Mouse (Mus musculus) intestine, postnatal 0 days (tissue): ENCODE data around the gene Mamdc4. TPM values are rescaled to one million over a fixed set of nuclear protein-coding genes. Genes with fewer than 3 reads are reported as not detected.

Experiments used
- ATAC-seq: fragments of 200-750 bp; cut with Nextera tagmentation; 2 replicates; pipeline ENCODE4 v1.8.0; 2017; ENCODE audit warnings: mild to moderate bottlenecking, moderate TSS enrichment, moderate library complexity
- H3K27ac ChIP-seq: fragments of 300-500 bp; sonication (generic); 2 replicates; pipeline ENCODE4 v1.5.1; 2014; ENCODE audit warnings: mild to moderate bottlenecking, low read depth, low read length, moderate library complexity
- H3K27me3 ChIP-seq: fragments of 300-500 bp; sonication (generic); replicated peaks from 2 replicates; pipeline ENCODE4 v1.6.1; 2014; ENCODE audit warnings: low read length, mixed read lengths; ENCODE audit not compliant: control insufficient read depth, insufficient read depth
- H3K36me3 ChIP-seq: fragments of 300-500 bp; sonication (generic); 2 replicates; pipeline ENCODE4 v1.6.1; 2014; ENCODE audit warnings: mild to moderate bottlenecking, moderate library complexity; ENCODE audit not compliant: control insufficient read depth, insufficient read depth
- H3K4me1 ChIP-seq: fragments of 300-500 bp; sonication (generic); replicated peaks from 2 replicates; pipeline ENCODE4 v1.6.1; 2014; ENCODE audit warnings: antibody characterized with exemption, low read length, mixed read lengths; ENCODE audit not compliant: control insufficient read depth, insufficient read depth
- H3K4me2 ChIP-seq: fragments of 300-500 bp; sonication (generic); replicated peaks from 2 replicates; pipeline ENCODE4 v1.6.1; 2014; ENCODE audit warnings: low read depth, mild to moderate bottlenecking, moderate library complexity
- H3K4me3 ChIP-seq: fragments of 300-500 bp; sonication (generic); 2 replicates; pipeline ENCODE4 v1.5.1; 2014; ENCODE audit warnings: low read depth, low read length
- H3K9ac ChIP-seq: fragments of 300-500 bp; sonication (generic); 2 replicates; pipeline ENCODE4 v1.6.1; 2014; ENCODE audit warnings: mild to moderate bottlenecking, low read depth, low read length
- H3K9me3 ChIP-seq: fragments of 300-500 bp; sonication (generic); 2 replicates; pipeline ENCODE4 v1.6.1; 2016; ENCODE audit warnings: mixed run types; ENCODE audit not compliant: control insufficient read depth
- CTCF ChIP-seq: sonication (generic); IDR thresholded peaks from 2 replicates; pipeline ENCODE4 v1.5.1; 2016; ENCODE audit warnings: low read depth, mild to moderate bottlenecking, control low read depth, antibody characterized with exemption, moderate library complexity
- WGBS: fragments of 180-500 bp; shearing (Covaris S2); extraction: QIAGEN DNeasy Blood & Tissue Kit; methylation state at CpG from one replicate; pipeline ENCODE4 v1.1.7; 2014; 5-methylcytosine and 5-hydroxymethylcytosine counted together
- polyA plus RNA-seq: library from polyadenylated mRNA; unstranded; fragments of >200 nt; fragmentation: Nextera tagmentation; extraction: Ambion mirVana; gene quantifications from 2 replicates; pipeline ENCODE4 v1.2.1, GENCODE M21; 2015

Gene Mamdc4
- polyA plus RNA-seq, 1 experiment from 2014 or later, result 588 TPM

GRCm38 (mm10) chr2:25568473-25569019, 6.1 kb downstream of the Mamdc4 start:
- Histone ChIP-seq H3K4me1 (0 out of 2 replicates have a peak, but pooled peaks cover 3% of the 10 kb centered on the region), H3K27ac (peak overlapping the region; percentile 91), H3K4me3 (peak overlapping the region; percentile 46), H3K9me3 (no peaks in the 10 kb centered on the region), H3K27me3 (no peaks in the 10 kb centered on the region), H3K9ac (0 out of 2 replicates have a peak overlapping the region, but pooled peaks have one; percentile 51), H3K4me2 (peak overlapping the region; percentile 64), H3K36me3 (peaks cover 59% of the 10 kb centered on the region)
- TF ChIP-seq CTCF, result no peak
- ATAC-seq, result peak; percentile 23
- WGBS, result 28% methylated on average over 6 of the region's 6 CpGs

- 57% methylated on average over 6 of the region's 6 CpGs for WGBS
- Histone ChIP-seq H3K27me3 (no peaks in the 10 kb centered on the region), H3K4me1 (no peaks in the 10 kb centered on the region), H3K9ac (peak overlapping the region; percentile 4; the same call in 1 of the 2 replicates), H3K4me2 (peak overlapping the region; percentile 64), H3K36me3 (peaks cover 79% of the 10 kb centered on the region), H3K9me3 (no peaks in the 10 kb centered on the region), H3K4me3 (peak overlapping the region; percentile 46; the same call in 1 of the 2 replicates), H3K27ac (peak overlapping the region; percentile 64; the same call in 1 of the 2 replicates)
- ATAC-seq, result no peak
- TF ChIP-seq CTCF, result peak; percentile 58
Observed at GRCm38 (mm10) chr2:25566558-25566957, 8.1 kb downstream of the Mamdc4 start.

GRCm38 (mm10) chr2:25565741-25566140, 8.9 kb downstream of the Mamdc4 start:
- Histone ChIP-seq H3K4me1 (no peaks in the 10 kb centered on the region), H3K27me3 (no peaks in the 10 kb centered on the region), H3K9me3 (no peaks in the 10 kb centered on the region), H3K4me2 (peak overlapping the region; percentile 64), H3K36me3 (peaks cover 87% of the 10 kb centered on the region), H3K27ac (peak overlapping the region; percentile 50; the same call in 1 of the 2 replicates), H3K4me3 (no peak overlapping the region), H3K9ac (no peak overlapping the region)
- WGBS, result 89% methylated on average over 8 of the region's 8 CpGs
- ATAC-seq, result no peak
- no peak for TF ChIP-seq CTCF

GRCm38 (mm10) chr2:25561946-25562345, 12.7 kb downstream of the Mamdc4 start:
- Histone ChIP-seq H3K9me3 (no peaks in the 10 kb centered on the region), H3K4me2 (no peak overlapping the region), H3K27me3 (no peaks in the 10 kb centered on the region), H3K36me3 (peaks cover 62% of the 10 kb centered on the region), H3K4me3 (no peak overlapping the region), H3K9ac (no peak overlapping the region), H3K4me1 (peaks cover 2% of the 10 kb centered on the region; the same call in 1 of the 2 replicates), H3K27ac (peak overlapping the region; percentile 63)
- ATAC-seq, result no peak
- WGBS, result 62% methylated on average over 9 of the region's 9 CpGs
- no peak for TF ChIP-seq CTCF

GRCm38 (mm10) chr2:25560551-25560950, 14.1 kb downstream of the Mamdc4 start:
- 62% methylated on average over 8 of the region's 8 CpGs for WGBS

GRCm38 (mm10) chr2:25558774-25559173, 15.9 kb downstream of the Mamdc4 start:
- no peak for TF ChIP-seq CTCF
- Histone ChIP-seq H3K9ac (peak overlapping the region; percentile 87; the same call in 1 of the 2 replicates), H3K4me2 (peak overlapping the region; percentile 91), H3K4me3 (peak overlapping the region; percentile 98), H3K27me3 (no peaks in the 10 kb centered on the region), H3K9me3 (no peaks in the 10 kb centered on the region), H3K36me3 (peaks cover 35% of the 10 kb centered on the region), H3K4me1 (peaks cover 2% of the 10 kb centered on the region; the same call in 1 of the 2 replicates), H3K27ac (peak overlapping the region; percentile 97)
- ATAC-seq, result no peak
- WGBS, result 37% methylated on average over 6 of the region's 6 CpGs

More at GRCm38 (mm10) chr2:25560551-25560950, 14.1 kb downstream of the Mamdc4 start:
- no peaks in the 10 kb centered on the region for H3K27me3 ChIP-seq
- H3K4me3 ChIP-seq, result no peak overlapping the region
- H3K27ac ChIP-seq, result peak overlapping the region; percentile 3; the same call in 1 of the 2 replicates
- H3K9me3 ChIP-seq, result no peaks in the 10 kb centered on the region
- peaks cover 53% of the 10 kb centered on the region for H3K36me3 ChIP-seq
- no peak overlapping the region for H3K4me2 ChIP-seq
- H3K9ac ChIP-seq, result no peak overlapping the region
- TF ChIP-seq CTCF, result no peak
- H3K4me1 ChIP-seq, result peaks cover 2% of the 10 kb centered on the region; the same call in 1 of the 2 replicates
- ATAC-seq, result peak; percentile 1; the same call in 1 of the 2 replicates
